Mouse (Mus musculus) neural tube, embryonic 13.5 days (tissue): ENCODE measurements around the gene Olfr775. TPM values are rescaled to one million over a fixed set of nuclear protein-coding genes. Genes with fewer than 3 reads are reported as not detected.

ENCODE experiments used
- ATAC-seq: fragments of 200-750 bp; cut with Nextera tagmentation; 2 replicates; pipeline ENCODE4 v1.8.0; 2017; ENCODE audit warnings: low read depth, mild to moderate bottlenecking, moderate TSS enrichment, moderate library complexity
- H3K27ac ChIP-seq: fragments of 300-500 bp; sonication (generic); replicated peaks from 2 replicates; pipeline ENCODE4 v1.5.1; 2015; ENCODE audit warnings: moderate library complexity, mild to moderate bottlenecking, inconsistent platforms
- H3K27me3 ChIP-seq: fragments of 300-500 bp; sonication (generic); 2 replicates; pipeline ENCODE4 v1.6.1; 2015; ENCODE audit warnings: mild to moderate bottlenecking, inconsistent platforms
- H3K36me3 ChIP-seq: fragments of 300-500 bp; sonication (generic); 2 replicates; pipeline ENCODE4 v1.6.1; 2015; ENCODE audit warnings: mild to moderate bottlenecking, inconsistent platforms
- H3K4me1 ChIP-seq: fragments of 300-500 bp; sonication (generic); replicated peaks from 2 replicates; pipeline ENCODE4 v1.6.1; 2015; ENCODE audit warnings: inconsistent platforms
- H3K4me2 ChIP-seq: fragments of 300-500 bp; sonication (generic); 2 replicates; pipeline ENCODE4 v1.6.1; 2015; ENCODE audit warnings: inconsistent platforms, mild to moderate bottlenecking, moderate library complexity
- H3K4me3 ChIP-seq: fragments of 300-500 bp; sonication (generic); 2 replicates; pipeline ENCODE4 v1.5.1; 2015; ENCODE audit warnings: mild to moderate bottlenecking, inconsistent platforms
- H3K9ac ChIP-seq: fragments of 300-500 bp; sonication (generic); 2 replicates; pipeline ENCODE4 v1.6.1; 2015; ENCODE audit warnings: moderate library complexity, mild to moderate bottlenecking, inconsistent platforms
- H3K9me3 ChIP-seq: fragments of 300-500 bp; sonication (generic); 2 replicates; pipeline ENCODE4 v1.6.1; 2016; ENCODE audit warnings: inconsistent platforms
- WGBS: fragments of 180-500 bp; shearing (Covaris S2); methylation state at CpG from one replicate; pipeline ENCODE4 v1.1.7; 2015; 5-methylcytosine and 5-hydroxymethylcytosine counted together
- polyA plus RNA-seq: library from polyadenylated mRNA; unstranded; fragments of >200 nt; fragmentation: Nextera tagmentation; extraction: Ambion mirVana; gene quantifications from 2 replicates; pipeline ENCODE4 v1.2.1, GENCODE M21; 2015

Olfr775 gene
- polyA plus RNA-seq, result not detected in 2 replicates

DNA sequence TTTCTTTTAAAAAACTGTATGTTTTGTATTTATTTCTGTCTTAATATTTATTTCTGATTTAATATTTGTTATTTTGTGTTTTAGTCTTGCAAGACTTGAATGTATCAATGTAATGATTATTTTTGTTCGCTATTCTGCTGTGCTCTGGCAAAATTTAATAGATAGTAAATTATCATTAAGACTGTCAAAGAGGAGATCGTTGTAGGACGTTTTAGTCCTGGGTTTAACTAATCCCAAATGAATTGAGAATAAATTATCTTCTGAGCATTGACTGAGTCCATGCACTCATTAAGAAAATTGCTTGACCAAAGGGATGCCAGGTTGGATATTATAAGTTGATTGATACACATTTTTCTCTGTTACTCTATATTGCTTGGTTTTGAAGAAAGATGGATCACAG is at the start of gene Olfr775:
Gene Olfr775, plus strand, starts transcription at position 301 of the 400 bp plus-strand sequence.
- no peak within 1 kb of the TSS for H3K27ac ChIP-seq
- ATAC-seq, result no peak
- WGBS, result 59% methylated on average over 3 of the region's 3 CpGs
- no peak within 1 kb of the TSS for H3K9ac ChIP-seq
- H3K4me2 ChIP-seq, result no peak within 1 kb of the TSS
- no peak within 1 kb of the TSS for H3K4me3 ChIP-seq
- H3K4me1 ChIP-seq, result no peaks in the 10 kb centered on the region
- no peaks in the 10 kb centered on the region for H3K27me3 ChIP-seq
- H3K36me3 ChIP-seq, result no peaks in the 10 kb centered on the region
- no peaks in the 10 kb centered on the region for H3K9me3 ChIP-seq

DNA sequence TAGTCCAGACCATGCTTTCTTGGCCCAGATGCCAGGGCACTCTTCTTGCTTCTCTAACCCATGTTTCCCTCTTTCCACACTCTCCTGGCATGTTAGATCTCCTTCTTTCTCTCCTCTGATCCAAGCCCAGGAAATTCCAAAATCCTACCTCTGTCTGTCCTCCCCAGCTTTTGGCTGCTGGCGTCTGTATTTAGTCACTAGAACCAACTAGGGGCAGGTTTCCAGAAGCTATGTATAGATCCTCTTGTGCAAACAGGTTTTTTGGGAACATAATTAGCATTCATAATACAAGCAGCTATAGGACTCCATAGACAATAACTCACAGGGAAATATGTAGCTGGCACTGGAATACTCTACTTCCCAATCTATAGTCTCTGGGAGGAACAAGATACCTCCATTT is 17.5 kb upstream of the Olfr775 start:
- Histone ChIP-seq H3K27me3 (no peaks in the 10 kb centered on the region), H3K9ac (no peak overlapping the region), H3K9me3 (no peaks in the 10 kb centered on the region), H3K4me2 (no peak overlapping the region), H3K27ac (no peak overlapping the region), H3K4me3 (no peak overlapping the region), H3K4me1 (no peaks in the 10 kb centered on the region), H3K36me3 (no peaks in the 10 kb centered on the region)
- ATAC-seq, result no peak
- 83% methylated on average over 1 of the region's 1 CpGs for WGBS

DNA sequence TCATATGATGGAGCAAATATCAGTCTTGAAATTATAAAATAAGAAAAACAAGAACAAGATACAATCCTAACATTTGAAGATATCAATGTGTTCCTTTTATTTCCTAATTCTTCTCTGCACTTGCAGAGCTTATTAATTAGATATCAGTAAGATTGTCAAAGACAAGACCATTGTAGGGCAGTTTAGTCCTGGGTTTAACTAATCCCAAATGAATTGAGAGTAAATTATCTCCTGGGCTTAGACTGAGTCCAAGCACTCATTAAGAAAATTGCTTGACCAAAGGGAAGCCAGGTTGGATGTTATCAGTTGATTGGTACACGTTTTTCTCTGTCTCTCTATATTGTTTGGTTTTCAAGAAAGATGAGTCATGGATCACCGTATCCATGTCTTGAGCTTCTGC is 12.3 kb upstream of the Olfr775 start, which contains the start of gene Olfr774:
Gene Olfr774, plus strand, starts transcription at position 301 of the 400 bp plus-strand sequence.
- Histone ChIP-seq H3K27ac (no peak within 1 kb of the TSS), H3K4me2 (no peak within 1 kb of the TSS), H3K9ac (no peak within 1 kb of the TSS), H3K36me3 (no peaks in the 10 kb centered on the region), H3K4me1 (no peaks in the 10 kb centered on the region), H3K27me3 (no peaks in the 10 kb centered on the region), H3K4me3 (no peak within 1 kb of the TSS), H3K9me3 (no peaks in the 10 kb centered on the region)
- no peak for ATAC-seq
- 69% methylated on average over 2 of the region's 2 CpGs for WGBS

DNA sequence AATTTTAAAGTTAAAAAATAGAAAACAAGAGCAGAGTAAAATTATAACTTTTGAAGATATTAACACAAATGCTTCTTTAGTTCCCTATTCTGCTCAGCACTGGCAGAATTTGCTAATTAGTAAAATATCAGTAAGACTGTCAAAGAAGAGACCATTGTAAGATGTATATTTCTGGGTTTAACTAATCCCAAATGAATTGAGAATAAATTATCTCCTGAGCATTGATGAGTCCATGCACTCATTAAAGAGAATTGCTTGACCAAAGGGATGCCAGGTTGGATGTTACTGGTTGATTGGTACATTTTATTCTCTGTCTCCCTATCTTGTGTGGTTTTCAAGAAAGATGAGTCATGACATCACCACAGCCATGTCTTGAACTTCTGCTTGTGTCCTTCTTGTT is 10.6 kb downstream of the Olfr775 start, which contains the start of gene Olfr776:
Gene Olfr776, plus strand, starts transcription at position 301 of the 400 bp plus-strand sequence.
- Histone ChIP-seq H3K27me3 (no peaks in the 10 kb centered on the region), H3K9me3 (no peaks in the 10 kb centered on the region), H3K4me3 (no peak within 1 kb of the TSS), H3K4me2 (no peak within 1 kb of the TSS), H3K4me1 (no peaks in the 10 kb centered on the region), H3K36me3 (no peaks in the 10 kb centered on the region), H3K27ac (no peak within 1 kb of the TSS), H3K9ac (no peak within 1 kb of the TSS)
- no peak for ATAC-seq

DNA sequence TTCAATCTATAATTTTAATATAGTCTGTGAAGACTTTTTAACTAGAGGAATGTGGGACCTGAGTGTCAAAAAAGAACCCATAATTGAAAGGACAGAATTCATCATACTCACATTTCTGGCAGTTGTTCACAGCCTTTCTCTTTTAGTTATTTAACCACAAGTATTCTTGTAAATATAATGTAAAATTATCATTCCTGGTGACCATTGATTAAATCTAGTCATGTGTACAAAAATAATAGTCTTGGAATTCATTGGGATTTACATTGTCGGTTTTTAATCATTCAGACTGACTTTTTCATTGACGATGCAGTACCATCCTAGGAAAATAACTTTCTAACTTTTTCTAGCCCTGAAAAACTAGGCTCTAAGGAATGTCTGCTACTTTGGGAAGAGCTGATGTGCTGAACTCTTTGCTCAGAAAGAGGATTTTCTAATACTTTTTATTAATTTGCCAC is 22.9 kb downstream of the Olfr775 start, which contains the start of gene Olfr777:
Gene Olfr777, minus strand, starts transcription at position 405 of the 455 bp plus-strand sequence.
- no peak within 1 kb of the TSS for H3K4me3 ChIP-seq
- H3K27ac ChIP-seq, result no peak within 1 kb of the TSS
- WGBS, result 93% methylated on average over 2 of the region's 2 CpGs
- H3K9ac ChIP-seq, result no peak within 1 kb of the TSS
- H3K36me3 ChIP-seq, result no peaks in the 10 kb centered on the region
- no peaks in the 10 kb centered on the region for H3K27me3 ChIP-seq
- H3K9me3 ChIP-seq, result no peaks in the 10 kb centered on the region
- no peak within 1 kb of the TSS for H3K4me2 ChIP-seq
- ATAC-seq, result no peak
- H3K4me1 ChIP-seq, result no peaks in the 10 kb centered on the region

Other genes starting within 250 kb of the Olfr775 start
- gene Olfr763, start 237.6 kb upstream of the Olfr775 start, polyA plus RNA-seq, result not detected in 2 replicates
- gene Olfr764-ps1, start 208.5 kb upstream of the Olfr775 start, polyA plus RNA-seq, result not detected in 2 replicates
- gene Olfr765, start 198.4 kb upstream of the Olfr775 start, polyA plus RNA-seq, result not detected in 2 replicates
- gene Olfr766-ps1, start 179.4 kb upstream of the Olfr775 start, polyA plus RNA-seq, result not detected in 2 replicates
- not detected in 2 replicates for gene Olfr767, start 165.5 kb upstream of the Olfr775 start, polyA plus RNA-seq
- not detected in 2 replicates for gene Olfr768, start 149.0 kb upstream of the Olfr775 start, polyA plus RNA-seq
- gene Olfr769, start 130.6 kb upstream of the Olfr775 start, polyA plus RNA-seq, result not detected in 2 replicates
- gene Olfr770, start 109.4 kb upstream of the Olfr775 start, polyA plus RNA-seq, result not detected in 2 replicates
- not detected in 2 replicates for gene Olfr771, start 83.7 kb upstream of the Olfr775 start, polyA plus RNA-seq
- not detected in 2 replicates for gene Olfr772, start 70.5 kb upstream of the Olfr775 start, polyA plus RNA-seq
- not detected in 2 replicates for gene Olfr773, start 61.0 kb upstream of the Olfr775 start, polyA plus RNA-seq
- gene Olfr774, start 12.2 kb upstream of the Olfr775 start, polyA plus RNA-seq, result not detected in 2 replicates
- not detected in 2 replicates for gene Olfr776, start 10.7 kb downstream of the Olfr775 start, polyA plus RNA-seq
- gene Olfr777, start 23.1 kb downstream of the Olfr775 start, polyA plus RNA-seq, result not detected in 2 replicates
- gene Olfr780, start 69.7 kb downstream of the Olfr775 start, polyA plus RNA-seq, result not detected in 2 replicates
- gene Olfr781, start 80.4 kb downstream of the Olfr775 start, polyA plus RNA-seq, result not detected in 2 replicates
- gene Olfr782, start 100.4 kb downstream of the Olfr775 start, polyA plus RNA-seq, result not detected in 2 replicates
- 0.08 TPM in 1 of 2 replicates, not detected in the other for gene Olfr784, start 135.7 kb downstream of the Olfr775 start, polyA plus RNA-seq
- not detected in 2 replicates for gene Olfr785, start 157.0 kb downstream of the Olfr775 start, polyA plus RNA-seq
- gene Olfr786, start 178.9 kb downstream of the Olfr775 start, polyA plus RNA-seq, result not detected in 2 replicates
- 0.14 TPM in 1 of 2 replicates, not detected in the other for gene Olfr787, start 213.4 kb downstream of the Olfr775 start, polyA plus RNA-seq
- gene Olfr788, start 222.6 kb downstream of the Olfr775 start, polyA plus RNA-seq, result not detected in 2 replicates
- gene Olfr789, start 236.3 kb downstream of the Olfr775 start, polyA plus RNA-seq, result not detected in 2 replicates